Comparison of ENCODE assay signal across 8 mouse cellular contexts in genomic region chr6:84407773-84408172, GRCm38 (mm10).
DNase-seq lines count a peak whose midpoint lies in the region; ATAC-seq and TF ChIP-seq lines count a peak whose summit lies in the region.

No protein-coding gene starts in this region.

- peak; percentile 85 for TF ChIP-seq CTCF in lung, postnatal 0 days (IDR thresholded peaks at IDR 0.05)

- no peaks in the 10 kb centered on the region for H3K9me3 ChIP-seq in lung, postnatal 0 days (ENCODE audit: low read length)

- peak; percentile 10 to 19 for DNase-seq in CD8-positive naive resting alpha-beta T cell, adult 2 months (ENCODE audit: low read depth in 2 of 2, low spot score in 2 of 2)
- peak; percentile 57 for DNase-seq in MN1 (ENCODE audit: low spot score)
- peak; percentile 81 to 89 for DNase-seq in cerebellum, postnatal 14 days
- DNase-seq in gastrocnemius, postnatal 14 days = peak; percentile 45
- DNase-seq in layer of hippocampus, adult 11-12 months (ENCODE audit: low spot score) = peak; percentile 70
- DNase-seq in lung, postnatal 0 days (ENCODE audit: low spot score) = peak; percentile 82
- peak; percentile 55 for DNase-seq in retina, postnatal 7 days (ENCODE audit: low read depth, low spot score)

- H3K4me1 ChIP-seq in lung, postnatal 0 days (ENCODE audit: insufficient read depth, low read depth, low read length) = no peaks in the 10 kb centered on the region

- H3K4me3 ChIP-seq in lung, postnatal 0 days (ENCODE audit: low read depth, low read length) = no peak overlapping the region

- no peak for TF ChIP-seq EP300 in lung, postnatal 0 days (IDR thresholded peaks at IDR 0.05)

- H3K27ac ChIP-seq in lung, postnatal 0 days (ENCODE audit: low read length) = no peak overlapping the region

- H3K36me3 ChIP-seq in lung, postnatal 0 days (ENCODE audit: insufficient read depth, low read length) = no peaks in the 10 kb centered on the region

- no peaks in the 10 kb centered on the region for H3K27me3 ChIP-seq in lung, postnatal 0 days (replicated peaks; ENCODE audit: insufficient read depth, low read length)

- WGBS in lung, postnatal 0 days = 5% methylated on average over 6 of the region's 6 CpGs

- ATAC-seq in lung, postnatal 0 days = peak; percentile 52; the same call in 1 of the 2 replicates
- ATAC-seq in activated CD4-positive, CD25-positive, alpha-beta regulatory T cell, adult 4 months = no peak

- no peak overlapping the region for H3K9ac ChIP-seq in lung, postnatal 0 days (replicated peaks; ENCODE audit: low read depth)

- intact Hi-C loops in gastrocnemius, postnatal 14 days (cut with DNase I; ENCODE audit: low total_unique reads) = loop anchor here (5.0 to 10.0 kb wide), 3 partner anchors 185 to 507 kb away; partner anchors contain the start of gene Cyp26b1

- no peak overlapping the region for H3K4me2 ChIP-seq in lung, postnatal 0 days (replicated peaks; ENCODE audit: low read depth, low read length)

Comparison
In these comparisons a context has a peak if more than half of its experiments do, and no peak if none do; other contexts are left out.
1. DNase-seq: peak in every context shown above with its lines; median percentile 85 in cerebellum, postnatal 14 days; 82 in lung, postnatal 0 days; 70 in layer of hippocampus, adult 11-12 months; 57 in MN1; 55 in retina, postnatal 7 days; 45 in gastrocnemius, postnatal 14 days; 14 in CD8-positive naive resting alpha-beta T cell, adult 2 months.